Comparison of ENCODE assay signal across 7 mouse cellular contexts in genomic region chr17:49172052-49172799, GRCm38 (mm10).
DNase-seq lines count a peak whose midpoint lies in the region; ATAC-seq lines count a peak whose summit lies in the region.

No protein-coding gene starts in this region.

- peaks cover 12% of the 10 kb centered on the region; the same call in 1 of the 2 replicates for H3K27me3 ChIP-seq in lung, embryonic 16.5 days (ENCODE audit: control insufficient read depth, insufficient read depth, low read depth, low read length)
- H3K27me3 ChIP-seq in embryonic facial prominence, embryonic 13.5 days, result peaks cover 24% of the 10 kb centered on the region
- H3K27me3 ChIP-seq in hindbrain, embryonic 14.5 days (ENCODE audit: control insufficient read depth, insufficient read depth, low read length), result no peaks in the 10 kb centered on the region
- H3K27me3 ChIP-seq in midbrain, embryonic 15.5 days (replicated peaks), result peaks cover 3% of the 10 kb centered on the region; the same call in 1 of the 2 replicates

- H3K4me2 ChIP-seq in lung, embryonic 16.5 days (ENCODE audit: low read depth, low read length), result peak overlapping the region; percentile 70
- H3K4me2 ChIP-seq in embryonic facial prominence, embryonic 13.5 days, result peak overlapping the region; percentile 72
- peak overlapping the region; percentile 55 for H3K4me2 ChIP-seq in hindbrain, embryonic 14.5 days (replicated peaks)
- peak overlapping the region; percentile 70 for H3K4me2 ChIP-seq in midbrain, embryonic 15.5 days

- 16% methylated on average over 15 of the region's 15 CpGs for WGBS in lung, embryonic 16.5 days
- 14% methylated on average over 15 of the region's 15 CpGs for WGBS in embryonic facial prominence, embryonic 13.5 days
- 11% methylated on average over 15 of the region's 15 CpGs for WGBS in hindbrain, embryonic 14.5 days
- 8% methylated on average over 15 of the region's 15 CpGs for WGBS in midbrain, embryonic 15.5 days

- no peaks in the 10 kb centered on the region for H3K9me3 ChIP-seq in lung, embryonic 16.5 days (ENCODE audit: control insufficient read depth, low read length)
- no peaks in the 10 kb centered on the region for H3K9me3 ChIP-seq in embryonic facial prominence, embryonic 13.5 days
- H3K9me3 ChIP-seq in hindbrain, embryonic 14.5 days (ENCODE audit: control insufficient read depth, low read length), result no peaks in the 10 kb centered on the region
- no peaks in the 10 kb centered on the region for H3K9me3 ChIP-seq in midbrain, embryonic 15.5 days

- H3K4me1 ChIP-seq in lung, embryonic 16.5 days (replicated peaks; ENCODE audit: control insufficient read depth, insufficient read depth, low read length), result peaks cover 6% of the 10 kb centered on the region; the same call in 1 of the 2 replicates
- H3K4me1 ChIP-seq in embryonic facial prominence, embryonic 13.5 days, result peaks cover 18% of the 10 kb centered on the region
- H3K4me1 ChIP-seq in hindbrain, embryonic 14.5 days (replicated peaks; ENCODE audit: control insufficient read depth, insufficient read depth, low read length), result peaks cover 11% of the 10 kb centered on the region
- H3K4me1 ChIP-seq in midbrain, embryonic 15.5 days, result peaks cover 15% of the 10 kb centered on the region

- H3K27ac ChIP-seq in lung, embryonic 16.5 days (ENCODE audit: low read length), result no peak overlapping the region
- H3K27ac ChIP-seq in embryonic facial prominence, embryonic 13.5 days, result no peak overlapping the region
- no peak overlapping the region for H3K27ac ChIP-seq in hindbrain, embryonic 14.5 days
- H3K27ac ChIP-seq in midbrain, embryonic 15.5 days, result no peak overlapping the region

- DNase-seq in lung, postnatal 14 days, result no peak
- DNase-seq in hindbrain, embryonic 14.5 days (ENCODE audit: low spot score), result peak; percentile 67
- no peak for DNase-seq in cerebellum, postnatal 36 days

- 0 out of 2 replicates have a peak overlapping the region, but pooled peaks have one; percentile 2 for H3K9ac ChIP-seq in lung, embryonic 16.5 days (ENCODE audit: low read length)
- peak overlapping the region; percentile 59 for H3K9ac ChIP-seq in embryonic facial prominence, embryonic 13.5 days
- H3K9ac ChIP-seq in hindbrain, embryonic 14.5 days, result peak overlapping the region; percentile 40; the same call in 1 of the 2 replicates
- H3K9ac ChIP-seq in midbrain, embryonic 15.5 days, result peak overlapping the region; percentile 39; the same call in 1 of the 2 replicates

- H3K36me3 ChIP-seq in lung, embryonic 16.5 days (ENCODE audit: control insufficient read depth, insufficient read depth, low read length), result no peaks in the 10 kb centered on the region
- H3K36me3 ChIP-seq in embryonic facial prominence, embryonic 13.5 days, result no peaks in the 10 kb centered on the region
- H3K36me3 ChIP-seq in hindbrain, embryonic 14.5 days (replicated peaks; ENCODE audit: control insufficient read depth, insufficient read depth), result no peaks in the 10 kb centered on the region
- H3K36me3 ChIP-seq in midbrain, embryonic 15.5 days (replicated peaks), result no peaks in the 10 kb centered on the region

- ATAC-seq in lung, embryonic 16.5 days (ENCODE audit: low read depth), result no peak
- no peak for ATAC-seq in embryonic facial prominence, embryonic 13.5 days (ENCODE audit: insufficient number of reproducible peaks, insufficient read depth, low FRiP score, low TSS enrichment, low read depth)
- ATAC-seq in hindbrain, embryonic 14.5 days (ENCODE audit: low FRiP score), result peak; percentile 31; the same call in 1 of the 2 replicates
- ATAC-seq in midbrain, embryonic 15.5 days (replicated peaks), result peak; percentile 60
- no peak for ATAC-seq in activated CD4-positive, CD25-positive, alpha-beta regulatory T cell, adult 4 months

- H3K4me3 ChIP-seq in lung, embryonic 16.5 days (ENCODE audit: low read length), result peak overlapping the region; percentile 46
- H3K4me3 ChIP-seq in embryonic facial prominence, embryonic 13.5 days, result peak overlapping the region; percentile 45
- peak overlapping the region; percentile 27 for H3K4me3 ChIP-seq in hindbrain, embryonic 14.5 days (replicated peaks; ENCODE audit: low read length)
- H3K4me3 ChIP-seq in midbrain, embryonic 15.5 days, result peak overlapping the region; percentile 38

Comparison
In these comparisons a context has a peak if more than half of its experiments do, and no peak if none do; other contexts are left out.
1. ATAC-seq: peak in hindbrain, embryonic 14.5 days (single experiment) and midbrain, embryonic 15.5 days (single experiment); none in lung, embryonic 16.5 days (single experiment), embryonic facial prominence, embryonic 13.5 days (single experiment) and activated CD4-positive, CD25-positive, alpha-beta regulatory T cell, adult 4 months (single experiment).
2. H3K9ac ChIP-seq: peak in every context shown above with its lines; median percentile 59 in embryonic facial prominence, embryonic 13.5 days; 40 in hindbrain, embryonic 14.5 days; 39 in midbrain, embryonic 15.5 days; 2 in lung, embryonic 16.5 days.
3. Peak in every context shown above with its lines, with median percentiles within 50 percentile points of each other: H3K4me2 ChIP-seq and H3K4me3 ChIP-seq.